ENCODE assay signal across 9 mouse cellular contexts in the genomic region with DNA sequence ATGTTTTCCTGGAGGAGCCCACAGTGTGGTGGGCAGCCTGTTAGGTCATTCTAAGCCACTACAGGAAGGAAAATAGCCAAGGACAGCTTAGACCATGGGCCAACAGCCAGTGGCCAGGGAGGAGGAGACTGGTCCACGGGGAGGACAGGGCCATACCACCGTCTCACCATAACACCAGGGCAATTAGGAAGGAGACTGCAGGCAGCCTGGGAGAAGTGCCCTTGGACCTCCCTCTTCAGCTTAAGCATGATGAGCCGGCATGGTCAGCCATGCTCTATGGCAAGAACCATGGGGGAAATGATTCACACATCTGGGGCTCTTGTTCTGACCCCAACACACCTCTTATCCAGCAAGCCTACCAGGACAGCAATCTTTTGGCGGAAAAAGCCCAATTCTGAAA. TPM values are rescaled to one million over a fixed set of nuclear protein-coding genes. Genes with fewer than 3 reads are reported as not detected.
DNase-seq lines count a peak whose midpoint lies in the region; ATAC-seq lines count a peak whose summit lies in the region.
"Had no signal": no experiment of that assay in that cellular context is flagged by ENCODE, and none has a peak within 500 bp of the region (broad histone marks: within the 10 kb centered on the region; RNA-seq: fewer than 3 reads in every experiment).

No protein-coding gene starts in this region.

- H3K4me2 ChIP-seq in kidney, embryonic 14.5 days (replicated peaks; ENCODE audit: low read depth, low read length): peak overlapping the region; percentile 88
- H3K4me2 ChIP-seq in hindbrain, embryonic 11.5 days (replicated peaks; ENCODE audit: low read depth, low read length): peak overlapping the region; percentile 87
- H3K4me2 ChIP-seq in midbrain, embryonic 13.5 days (replicated peaks): peak overlapping the region; percentile 81

- H3K27ac ChIP-seq in kidney, embryonic 14.5 days (ENCODE audit: low read depth, low read length): no peak overlapping the region
- H3K27ac ChIP-seq in hindbrain, embryonic 11.5 days (ENCODE audit: low read depth, low read length): no peak overlapping the region
- peak overlapping the region; percentile 69 for H3K27ac ChIP-seq in midbrain, embryonic 13.5 days

- no peak for ATAC-seq in kidney, embryonic 14.5 days (ENCODE audit: low FRiP score, low TSS enrichment)
- no peak for ATAC-seq in hindbrain, embryonic 11.5 days (ENCODE audit: low FRiP score)
- no peak for ATAC-seq in midbrain, embryonic 13.5 days

- no peaks in the 10 kb centered on the region for H3K36me3 ChIP-seq in kidney, embryonic 14.5 days (ENCODE audit: control insufficient read depth, insufficient read depth, low read length)
- H3K36me3 ChIP-seq in hindbrain, embryonic 11.5 days (ENCODE audit: control insufficient read depth, insufficient read depth, low read length): no peaks in the 10 kb centered on the region
- peaks cover 12% of the 10 kb centered on the region for H3K36me3 ChIP-seq in midbrain, embryonic 13.5 days

- H3K27me3 ChIP-seq in kidney, embryonic 14.5 days (ENCODE audit: control insufficient read depth, insufficient read depth, low read length): peaks cover 6% of the 10 kb centered on the region
- 0 out of 2 replicates have a peak, but pooled peaks cover 2% of the 10 kb centered on the region for H3K27me3 ChIP-seq in hindbrain, embryonic 11.5 days (ENCODE audit: control insufficient read depth, insufficient read depth, low read length)
- H3K27me3 ChIP-seq in midbrain, embryonic 13.5 days: peaks cover 12% of the 10 kb centered on the region; the same call in 1 of the 2 replicates

- DNase-seq in kidney, postnatal 25 days: no peak
- DNase-seq in cerebellum, adult 8-10 months: peak; percentile 72
- DNase-seq in hindbrain, embryonic 11.5 days (ENCODE audit: low spot score): no peak
- DNase-seq in urinary bladder, adult 2 months (ENCODE audit: low spot score): no peak
- DNase-seq in kidney, postnatal 36 days: no peak
- no peak for DNase-seq in lung, postnatal 10 days
- DNase-seq: gastrocnemius, postnatal 36 days had no signal

- peaks cover 25% of the 10 kb centered on the region for H3K4me1 ChIP-seq in kidney, embryonic 14.5 days (ENCODE audit: control insufficient read depth, insufficient read depth, low read length)
- H3K4me1 ChIP-seq in hindbrain, embryonic 11.5 days (replicated peaks; ENCODE audit: control insufficient read depth, insufficient read depth, low read length): peaks cover 9% of the 10 kb centered on the region; the same call in 1 of the 2 replicates
- peaks cover 45% of the 10 kb centered on the region for H3K4me1 ChIP-seq in midbrain, embryonic 13.5 days (replicated peaks)

- H3K4me3 ChIP-seq in kidney, embryonic 14.5 days (ENCODE audit: low read length): peak overlapping the region; percentile 87; the same call in 1 of the 2 replicates
- H3K4me3 ChIP-seq in hindbrain, embryonic 11.5 days (ENCODE audit: low read depth, low read length): peak overlapping the region; percentile 93
- peak overlapping the region; percentile 90 for H3K4me3 ChIP-seq in midbrain, embryonic 13.5 days (replicated peaks)

- no peaks in the 10 kb centered on the region for H3K9me3 ChIP-seq in kidney, embryonic 14.5 days (ENCODE audit: control insufficient read depth, low read length)
- H3K9me3 ChIP-seq in hindbrain, embryonic 11.5 days (ENCODE audit: control insufficient read depth, low read length): no peaks in the 10 kb centered on the region
- no peaks in the 10 kb centered on the region for H3K9me3 ChIP-seq in midbrain, embryonic 13.5 days

- 24% methylated on average over 4 of the region's 4 CpGs for WGBS in kidney, embryonic 14.5 days
- WGBS in hindbrain, embryonic 11.5 days: 32% methylated on average over 4 of the region's 4 CpGs
- WGBS in midbrain, embryonic 13.5 days: 31% methylated on average over 4 of the region's 4 CpGs

- H3K9ac ChIP-seq in kidney, embryonic 14.5 days (ENCODE audit: low read depth, low read length): peak overlapping the region; percentile 85; the same call in 1 of the 2 replicates
- H3K9ac ChIP-seq in hindbrain, embryonic 11.5 days (ENCODE audit: low read depth, low read length): peak overlapping the region; percentile 96; the same call in 1 of the 2 replicates
- peak overlapping the region; percentile 97 for H3K9ac ChIP-seq in midbrain, embryonic 13.5 days (replicated peaks)

RNA-seq across cellular contexts. Expression of gene Shf, which starts 1.8 kb away (rescaled TPM):
- 3.5 and 5.5 TPM in 2 replicates for polyA plus RNA-seq in kidney, embryonic 14.5 days (2014; fragmentation: Nextera tagmentation; extraction: Ambion mirVana)
- 10.3 and 11.7 TPM in 2 replicates for polyA plus RNA-seq in hindbrain, embryonic 11.5 days (2014; fragmentation: Nextera tagmentation; extraction: Ambion mirVana)
- polyA plus RNA-seq in midbrain, embryonic 13.5 days (2015; fragmentation: Nextera tagmentation; extraction: Ambion mirVana): 7.1 and 10.2 TPM in 2 replicates
- polyA plus RNA-seq in urinary bladder, adult 2 months (2012; rRNA removed): 8.2 TPM in 2 replicates

RNA-seq across cellular contexts. Expression of gene Duox1, which starts 51.7 kb away (rescaled TPM):
- polyA plus RNA-seq in kidney, embryonic 14.5 days (2014; fragmentation: Nextera tagmentation; extraction: Ambion mirVana): not detected in 2 replicates
- polyA plus RNA-seq in hindbrain, embryonic 11.5 days (2014; fragmentation: Nextera tagmentation; extraction: Ambion mirVana): 0.12 TPM in 1 of 2 replicates, not detected in the other
- polyA plus RNA-seq in midbrain, embryonic 13.5 days (2015; fragmentation: Nextera tagmentation; extraction: Ambion mirVana): 0.13 and 0.15 TPM in 2 replicates
- polyA plus RNA-seq in urinary bladder, adult 2 months (2012; rRNA removed): 5.3 and 6.8 TPM in 2 replicates

RNA-seq across cellular contexts. Expression of gene Duoxa1, which starts 53.7 kb away (rescaled TPM):
- polyA plus RNA-seq in kidney, embryonic 14.5 days (2014; fragmentation: Nextera tagmentation; extraction: Ambion mirVana): not detected in 2 replicates
- 0.07 TPM in 1 of 2 replicates, not detected in the other for polyA plus RNA-seq in hindbrain, embryonic 11.5 days (2014; fragmentation: Nextera tagmentation; extraction: Ambion mirVana)
- 0.20 and 0.39 TPM in 2 replicates for polyA plus RNA-seq in midbrain, embryonic 13.5 days (2015; fragmentation: Nextera tagmentation; extraction: Ambion mirVana)
- 22.8 and 26.6 TPM in 2 replicates for polyA plus RNA-seq in urinary bladder, adult 2 months (2012; rRNA removed)

RNA-seq across cellular contexts. Expression of gene Slc28a2, which starts 59.1 kb away (rescaled TPM):
- 0.39 and 0.47 TPM in 2 replicates for polyA plus RNA-seq in kidney, embryonic 14.5 days (2014; fragmentation: Nextera tagmentation; extraction: Ambion mirVana)
- polyA plus RNA-seq in hindbrain, embryonic 11.5 days (2014; fragmentation: Nextera tagmentation; extraction: Ambion mirVana): 0.07 TPM in 1 of 2 replicates, not detected in the other
- 0.09 TPM in 1 of 2 replicates, not detected in the other for polyA plus RNA-seq in midbrain, embryonic 13.5 days (2015; fragmentation: Nextera tagmentation; extraction: Ambion mirVana)
- 3.3 and 4.0 TPM in 2 replicates for polyA plus RNA-seq in urinary bladder, adult 2 months (2012; rRNA removed)

Comparison
In these comparisons a context has a peak if more than half of its experiments do, and no peak if none do; other contexts are left out.
1. RNA of gene Duoxa1, which starts 53.7 kb away (polyA plus RNA-seq): 22.8 to 26.6 TPM in urinary bladder, adult 2 months; 0.20 to 0.39 TPM in midbrain, embryonic 13.5 days, not detected in kidney, embryonic 14.5 days and 0.07 TPM in hindbrain, embryonic 11.5 days; every median in the first group is over 10 times any median in the second.
2. Peak in every context shown above with its lines, with median percentiles within 50 percentile points of each other: H3K4me2 ChIP-seq, H3K4me3 ChIP-seq and H3K9ac ChIP-seq.